Mouse (Mus musculus) MEL (cell line): ENCODE results near the gene Pgls. TPM values are rescaled to one million over a fixed set of nuclear protein-coding genes. Genes with fewer than 3 reads are reported as not detected.

Experiments used
- DNase-seq: peaks from one replicate; pipeline ENCODE4 v3.0.0; 2011; ENCODE audit warnings: low read depth, low spot score
- H3K27ac ChIP-seq: 2 replicates; pipeline ENCODE4 v1.5.1; 2012; ENCODE audit warnings: low read depth, mild to moderate bottlenecking, control low read depth, low read length, moderate library complexity; ENCODE audit not compliant: control insufficient read depth
- H3K27me3 ChIP-seq, 2 experiments: fragments of 150-350 bp in 1 of 2; sonication (generic) in 1 of 2; 2 replicates each; pipeline ENCODE4 v1.6.1; 2012; ENCODE audit warnings: low read length in 2 of 2, mild to moderate bottlenecking in 2 of 2, improper control_type of control experiment in 1 of 2, moderate library complexity in 1 of 2; ENCODE audit not compliant: insufficient read depth in 2 of 2, control insufficient read depth in 1 of 2
- H3K36me3 ChIP-seq, 2 experiments: 2 replicates each; pipeline ENCODE4 v1.6.1; 2012 to 2014; ENCODE audit warnings: low read length in 2 of 2, improper control_type of control experiment in 1 of 2, inconsistent platforms in 1 of 2, mild to moderate bottlenecking in 1 of 2; ENCODE audit not compliant: insufficient read depth in 2 of 2, control insufficient read depth in 1 of 2
- H3K4me1 ChIP-seq, 2 experiments: fragments of 150-350 bp in 1 of 2; sonication (generic) in 1 of 2; 2 replicates each; pipeline ENCODE4 v1.6.1; 2012; ENCODE audit warnings: low read length in 2 of 2, improper control_type of control experiment in 1 of 2, mild to moderate bottlenecking in 1 of 2; ENCODE audit not compliant: insufficient read depth in 2 of 2, control insufficient read depth in 1 of 2
- H3K4me3 ChIP-seq, 2 experiments: fragments of 150-350 bp in 1 of 2; sonication (generic) in 1 of 2; 2 replicates each; pipeline ENCODE4 v1.5.1; 2012; ENCODE audit warnings: low read depth in 2 of 2, low read length in 2 of 2, mild to moderate bottlenecking in 2 of 2, moderate library complexity in 2 of 2, control low read depth in 1 of 2, improper control_type of control experiment in 1 of 2; ENCODE audit not compliant: control insufficient read depth in 1 of 2, insufficient read depth in 1 of 2
- H3K79me2 ChIP-seq: 2 replicates; pipeline ENCODE4 v1.6.1; 2012; ENCODE audit warnings: mild to moderate bottlenecking, low read length, moderate library complexity; ENCODE audit not compliant: control insufficient read depth, poor library complexity, insufficient read depth
- H3K9ac ChIP-seq: 2 replicates; pipeline ENCODE4 v1.6.1; 2012; ENCODE audit warnings: low read depth, mild to moderate bottlenecking, control low read depth, low read length, moderate library complexity; ENCODE audit not compliant: control insufficient read depth, poor library complexity, severe bottlenecking
- H3K9me3 ChIP-seq: fragments of 150-350 bp; sonication (generic); replicated peaks from 2 replicates; pipeline ENCODE4 v1.6.1; 2012; ENCODE audit warnings: mild to moderate bottlenecking, low read length, improper control_type of control experiment, moderate library complexity; ENCODE audit not compliant: insufficient read depth
- BHLHE40 ChIP-seq: IDR thresholded peaks from 2 replicates; pipeline ENCODE4 v1.6.1; 2012; ENCODE audit warnings: low read depth, mild to moderate bottlenecking, inconsistent platforms, low read length, improper control_type of control experiment, borderline replicate concordance
- CHD2 ChIP-seq: IDR thresholded peaks from 2 replicates; pipeline ENCODE4 v1.6.1; 2011; ENCODE audit warnings: low read length, improper control_type of control experiment
- ELF1 ChIP-seq: IDR thresholded peaks from 2 replicates; pipeline ENCODE4 v1.6.1; 2014; ENCODE audit warnings: low read depth, mild to moderate bottlenecking, inconsistent platforms, low read length, improper control_type of control experiment, moderate library complexity
- EP300 ChIP-seq, 2 experiments: IDR thresholded peaks; 2 replicates each; pipeline ENCODE4 v1.6.1; 2011; ENCODE audit warnings: improper control_type of control experiment in 2 of 2, low read length in 2 of 2, low read depth in 1 of 2, mild to moderate bottlenecking in 1 of 2
- GABPA ChIP-seq: IDR thresholded peaks from 2 replicates; pipeline ENCODE4 v1.6.1; 2012; ENCODE audit warnings: low read depth, mild to moderate bottlenecking, inconsistent platforms, low read length, improper control_type of control experiment, moderate library complexity
- GATA1 ChIP-seq: IDR thresholded peaks from 2 replicates; pipeline ENCODE4 v1.6.1; 2011; ENCODE audit warnings: low read depth, low read length, improper control_type of control experiment
- HCFC1 ChIP-seq: IDR thresholded peaks from 2 replicates; pipeline ENCODE4 v1.6.1; 2012; ENCODE audit warnings: low read depth, mild to moderate bottlenecking, inconsistent platforms, low read length, improper control_type of control experiment, moderate library complexity
- MAZ ChIP-seq: IDR thresholded peaks from 2 replicates; pipeline ENCODE4 v1.6.1; 2012; ENCODE audit warnings: low read depth, mild to moderate bottlenecking, inconsistent platforms, low read length, improper control_type of control experiment
- MEF2A ChIP-seq: IDR thresholded peaks from 2 replicates; pipeline ENCODE4 v1.6.1; 2014; ENCODE audit warnings: low read depth, mild to moderate bottlenecking, inconsistent platforms, low read length, improper control_type of control experiment; ENCODE audit not compliant: poor library complexity, insufficient replicate concordance, severe bottlenecking; ENCODE audit errors: extremely low read depth
- MXI1 ChIP-seq: IDR thresholded peaks from 2 replicates; pipeline ENCODE4 v1.6.1; 2011; ENCODE audit warnings: mild to moderate bottlenecking, low read depth, low read length, improper control_type of control experiment
- MYB ChIP-seq: IDR thresholded peaks from 2 replicates; pipeline ENCODE4 v1.6.1; 2011; ENCODE audit warnings: mild to moderate bottlenecking, low read depth, low read length, improper control_type of control experiment
- MYC ChIP-seq: IDR thresholded peaks from 2 replicates; pipeline ENCODE4 v1.6.1; 2011; ENCODE audit warnings: low read depth, mild to moderate bottlenecking, low read length, improper control_type of control experiment, moderate library complexity
- NRF1 ChIP-seq: IDR thresholded peaks from 2 replicates; pipeline ENCODE4 v1.6.1; 2014; ENCODE audit warnings: low read depth, mild to moderate bottlenecking, inconsistent platforms, low read length, improper control_type of control experiment, moderate library complexity; ENCODE audit not compliant: poor library complexity, insufficient read depth, severe bottlenecking
- POLR2A ChIP-seq, 2 experiments: IDR thresholded peaks; 2 replicates each; pipeline ENCODE4 v1.6.1; 2011 to 2012; ENCODE audit warnings: low read length in 2 of 2, mild to moderate bottlenecking in 2 of 2, control low read depth in 1 of 2, improper control_type of control experiment in 1 of 2, low read depth in 1 of 2, moderate library complexity in 1 of 2; ENCODE audit not compliant: control insufficient read depth in 1 of 2, insufficient read depth in 1 of 2, poor library complexity in 1 of 2
- RAD21 ChIP-seq: IDR thresholded peaks from 2 replicates; pipeline ENCODE4 v1.6.1; 2011; ENCODE audit warnings: mild to moderate bottlenecking, low read depth, low read length, improper control_type of control experiment
- RCOR1 ChIP-seq: IDR thresholded peaks from 2 replicates; pipeline ENCODE4 v1.6.1; 2012; ENCODE audit warnings: low read depth, mild to moderate bottlenecking, inconsistent platforms, low read length, improper control_type of control experiment
- SIN3A ChIP-seq: IDR thresholded peaks from 2 replicates; pipeline ENCODE4 v1.6.1; 2012; ENCODE audit warnings: low read length, improper control_type of control experiment, inconsistent platforms
- SMC3 ChIP-seq: IDR thresholded peaks from 2 replicates; pipeline ENCODE4 v1.6.1; 2011; ENCODE audit warnings: low read depth, low read length, improper control_type of control experiment
- TCF12 ChIP-seq: IDR thresholded peaks from 2 replicates; pipeline ENCODE4 v1.6.1; 2014; ENCODE audit warnings: low read depth, mild to moderate bottlenecking, inconsistent platforms, low read length, improper control_type of control experiment, moderate library complexity
- USF1 ChIP-seq: IDR thresholded peaks from 2 replicates; pipeline ENCODE4 v1.6.1; 2014; ENCODE audit warnings: low read depth, mild to moderate bottlenecking, inconsistent platforms, low read length, improper control_type of control experiment, moderate library complexity
- ZC3H11A ChIP-seq: IDR thresholded peaks from 2 replicates; pipeline ENCODE4 v1.6.1; 2012; ENCODE audit warnings: low read depth, mild to moderate bottlenecking, inconsistent platforms, low read length, improper control_type of control experiment
- polyA plus RNA-seq, 2 experiments: library from polyadenylated mRNA; stranded (reverse) in 1 of 2; unstranded in 1 of 2; fragments of >175 nt in 1 of 2; fragments of >200 nt in 1 of 2; gene quantifications; 2 replicates each; pipeline versions ENCODE4 v1.2.1 to v1.2.4; 2012; ENCODE audit warnings: low replicate concordance in 2 of 2, low read depth in 1 of 2; ENCODE audit not compliant: insufficient read length in 2 of 2, insufficient read depth in 1 of 2, missing spikeins in 1 of 2
- total RNA-seq: library from RNA; depleted of rRNA; stranded (reverse); fragments of 300-350 nt; gene quantifications from 2 replicates; pipeline ENCODE4 v1.2.3, GENCODE M21; 2012

Pgls gene
- total and polyA plus RNA-seq, 3 experiments: 225 to 257 TPM; not detected in 1

- Histone ChIP-seq H3K27me3 (no peaks in the 10 kb centered on the region), H3K9ac (peak overlapping the region; percentile 50), H3K4me1 (peaks cover 0 to 20% of the 10 kb centered on the region in 2 experiments; a peak in 1 of 4 replicates), H3K9me3 (no peaks in the 10 kb centered on the region), H3K79me2 (no peaks in the 10 kb centered on the region; the same call in 1 of the 2 replicates), H3K36me3 (peaks cover 0 to 7% of the 10 kb centered on the region in 2 experiments; a peak in 2 of 4 replicates), H3K27ac (no peak overlapping the region), H3K4me3 (peak overlapping the region; percentile 53 to 83)
- peak; percentile 92 for DNase-seq
- TF ChIP-seq NRF1 (peak; percentile 43; the same call in 1 of the 2 replicates), MYB (no peak), RCOR1 (no peak), HCFC1 (peak; percentile 32; the same call in 1 of the 2 replicates), POLR2A (IDR thresholded peaks at IDR 0.05; ENCODE audit: control insufficient read depth in 1 of 2, insufficient read depth in 1 of 2, low read depth in 1 of 2, low read length in 2 of 2, poor library complexity in 1 of 2) (0 out of 4 replicates have a peak, but pooled peaks of 1 of the 2 experiments have one; percentile 2), EP300 (IDR thresholded peaks at IDR 0.05; ENCODE audit: low read depth in 1 of 2, low read length in 2 of 2) (no peak), USF1 (no peak), ELF1 (no peak), MXI1 (peak; percentile 72), SMC3 (0 out of 2 replicates have a peak, but pooled peaks have one; percentile 1), MYC (peak; percentile 63; the same call in 1 of the 2 replicates), TCF12 (0 out of 2 replicates have a peak, but pooled peaks have one; percentile 4), BHLHE40 (no peak), SIN3A (peak; percentile 75)
Measured at GRCm38 (mm10) chr8:71633981-71634667, 42.1 kb downstream of the Pgls start.

GRCm38 (mm10) chr8:71637149-71638095 is 45.4 kb downstream of the Pgls start:
- H3K79me2 ChIP-seq: no peaks in the 10 kb centered on the region
- DNase-seq: no peak
- H3K27me3 ChIP-seq: no peaks in the 10 kb centered on the region
- H3K9ac ChIP-seq: no peak overlapping the region
- H3K4me1 ChIP-seq: peaks cover 0 to 6% of the 10 kb centered on the region in 2 experiments; a peak in 1 of 4 replicates
- no peak overlapping the region for H3K4me3 ChIP-seq
- no peak overlapping the region for H3K27ac ChIP-seq
- peaks cover 0 to 3% of the 10 kb centered on the region in 2 experiments; a peak in 2 of 4 replicates for H3K36me3 ChIP-seq
- TF ChIP-seq ZC3H11A (no peak), GATA1 (no peak), RAD21 (no peak), GABPA (no peak), CHD2 (no peak), MEF2A (no peak), MYC (no peak), MAZ (no peak)
- no peaks in the 10 kb centered on the region for H3K9me3 ChIP-seq
